8 mouse cellular contexts compared by ENCODE assay signal in genomic region chr1:150164890-150165596, GRCm38 (mm10).
DNase-seq lines count a peak whose midpoint lies in the region; ATAC-seq lines count a peak whose summit lies in the region.

No protein-coding gene starts in this region.

- 69% methylated on average over 17 of the region's 17 CpGs for WGBS in neural tube, embryonic 12.5 days
- 49% methylated on average over 17 of the region's 17 CpGs for WGBS in intestine, embryonic 16.5 days
- 10% methylated on average over 17 of the region's 17 CpGs for WGBS in macrophage (ENCODE audit: missing documents)

- H3K9ac ChIP-seq in neural tube, embryonic 12.5 days: no peak overlapping the region
- H3K9ac ChIP-seq in intestine, embryonic 16.5 days (ENCODE audit: low read depth, low read length): no peak overlapping the region; the same call in 1 of the 2 replicates

- no peaks in the 10 kb centered on the region for H3K79me2 ChIP-seq in macrophage (ENCODE audit: inconsistent target)

- no peak overlapping the region for H3K27ac ChIP-seq in neural tube, embryonic 12.5 days
- no peak overlapping the region for H3K27ac ChIP-seq in intestine, embryonic 16.5 days (ENCODE audit: low read length)
- H3K27ac ChIP-seq in macrophage: peak overlapping the region; percentile 40

- ATAC-seq in neural tube, embryonic 12.5 days (ENCODE audit: low FRiP score, low read depth): peak; percentile 56; the same call in 1 of the 2 replicates
- ATAC-seq in intestine, embryonic 16.5 days: peak; percentile 56; the same call in 1 of the 2 replicates

- no peaks in the 10 kb centered on the region for H3K36me3 ChIP-seq in neural tube, embryonic 12.5 days
- H3K36me3 ChIP-seq in intestine, embryonic 16.5 days (ENCODE audit: control insufficient read depth, insufficient read depth, low read length): no peaks in the 10 kb centered on the region
- no peaks in the 10 kb centered on the region for H3K36me3 ChIP-seq in macrophage (ENCODE audit: inconsistent target)

- no peaks in the 10 kb centered on the region for H3K9me3 ChIP-seq in neural tube, embryonic 12.5 days
- H3K9me3 ChIP-seq in intestine, embryonic 16.5 days (ENCODE audit: control insufficient read depth, low read length): no peaks in the 10 kb centered on the region

- no peaks in the 10 kb centered on the region for H3K4me1 ChIP-seq in neural tube, embryonic 12.5 days
- no peaks in the 10 kb centered on the region for H3K4me1 ChIP-seq in intestine, embryonic 16.5 days (ENCODE audit: control insufficient read depth, insufficient read depth, low read length)

- DNase-seq in adrenal gland, adult (ENCODE audit: inconsistent age in 2 of 2, low spot score in 1 of 2): peak; percentile 25 to 79
- DNase-seq in adrenal gland, postnatal 4 days (ENCODE audit: low spot score in 2 of 2): no peak
- no peak for DNase-seq in neural tube, embryonic 10.5 days (ENCODE audit: extremely low spot score, low spot score)
- no peak for DNase-seq in retina, postnatal 1 day
- DNase-seq in right cerebral cortex, postnatal 36 days (ENCODE audit: low spot score in 2 of 2): no peak

- H3K27me3 ChIP-seq in neural tube, embryonic 12.5 days (replicated peaks): no peaks in the 10 kb centered on the region
- H3K27me3 ChIP-seq in intestine, embryonic 16.5 days (replicated peaks; ENCODE audit: control insufficient read depth, insufficient read depth, low read length): no peaks in the 10 kb centered on the region; the same call in 1 of the 2 replicates

- H3K4me3 ChIP-seq in neural tube, embryonic 12.5 days: no peak overlapping the region
- 0 out of 2 replicates have a peak overlapping the region, but pooled peaks have one; percentile 9 for H3K4me3 ChIP-seq in intestine, embryonic 16.5 days (ENCODE audit: low read length)
- peak overlapping the region; percentile 25 for H3K4me3 ChIP-seq in macrophage (ENCODE audit: inconsistent target)

- no peak overlapping the region; the same call in 1 of the 2 replicates for H3K4me2 ChIP-seq in neural tube, embryonic 12.5 days (replicated peaks)
- H3K4me2 ChIP-seq in intestine, embryonic 16.5 days (ENCODE audit: low read depth, low read length): peak overlapping the region; percentile 22

Comparison
In these comparisons a context has a peak if more than half of its experiments do, and no peak if none do; other contexts are left out.
1. DNase-seq: peak in adrenal gland, adult (2 of 2); none in adrenal gland, postnatal 4 days (0 of 2), neural tube, embryonic 10.5 days (single experiment), retina, postnatal 1 day (single experiment) and right cerebral cortex, postnatal 36 days (0 of 2).